Mouse (Mus musculus) thymus, adult 2 months (tissue): Measurements from ENCODE around the gene Enkur. TPM values are rescaled to one million over a fixed set of nuclear protein-coding genes. Genes with fewer than 3 reads are reported as not detected.

Source experiments
- DNase-seq: peaks from one replicate; pipeline ENCODE4 v3.0.0; 2021
- H3K27ac ChIP-seq: fragments of 200-500 bp; 2 replicates; pipeline ENCODE4 v1.5.1; 2012; ENCODE audit warnings: low read length, control low read depth; ENCODE audit not compliant: control insufficient read depth, insufficient read depth
- H3K27me3 ChIP-seq: fragments of 200-500 bp; 2 replicates; pipeline ENCODE4 v1.6.1; 2012; ENCODE audit warnings: mild to moderate bottlenecking, low read length, moderate library complexity, mixed read lengths; ENCODE audit not compliant: control insufficient read depth, insufficient read depth
- H3K36me3 ChIP-seq: fragments of 200-500 bp; 2 replicates; pipeline ENCODE4 v1.6.1; 2012; ENCODE audit warnings: mild to moderate bottlenecking, low read length, moderate library complexity; ENCODE audit not compliant: control insufficient read depth, insufficient read depth
- H3K4me1 ChIP-seq: fragments of 200-500 bp; replicated peaks from 2 replicates; pipeline ENCODE4 v1.6.1; 2012; ENCODE audit warnings: low read length; ENCODE audit not compliant: control insufficient read depth, insufficient read depth
- H3K4me3 ChIP-seq: fragments of 200-500 bp; 2 replicates; pipeline ENCODE4 v1.5.1; 2012; ENCODE audit warnings: mild to moderate bottlenecking, low read length, control low read depth, moderate library complexity; ENCODE audit not compliant: control insufficient read depth, insufficient read depth
- CTCF ChIP-seq: fragments of 200-500 bp; IDR thresholded peaks from 2 replicates; pipeline ENCODE4 v1.5.1; 2012; ENCODE audit warnings: mild to moderate bottlenecking, control low read depth, low read length, moderate library complexity, borderline replicate concordance; ENCODE audit not compliant: control insufficient read depth, poor library complexity, insufficient read depth; ENCODE audit errors: extremely low read depth
- POLR2A ChIP-seq: fragments of 200-500 bp; IDR thresholded peaks from 2 replicates; pipeline ENCODE4 v1.6.1; 2012; ENCODE audit warnings: mild to moderate bottlenecking, low read length, control low read depth, moderate library complexity; ENCODE audit not compliant: control insufficient read depth, poor library complexity, insufficient read depth; ENCODE audit errors: extremely low read depth
- WGBS: fragments of 180-500 bp; shearing (Covaris S2); methylation state at CpG from one replicate; pipeline ENCODE4 v1.1.7; 2018; 5-methylcytosine and 5-hydroxymethylcytosine counted together
- polyA plus RNA-seq: library from polyadenylated mRNA; depleted of rRNA; stranded (reverse); fragments of >200 nt; gene quantifications from 2 replicates; pipeline ENCODE4 v1.2.3, GENCODE M21; 2012

Enkur gene
- polyA plus RNA-seq, 1 experiment: not detected

- H3K4me1 ChIP-seq: no peaks in the 10 kb centered on the region
- H3K36me3 ChIP-seq: no peaks in the 10 kb centered on the region
- no peak for DNase-seq
- H3K4me3 ChIP-seq: no peak overlapping the region
- no peak for TF ChIP-seq CTCF
- no peak for TF ChIP-seq POLR2A
- WGBS: 70% methylated on average over 5 of the region's 5 CpGs
- no peaks in the 10 kb centered on the region for H3K27me3 ChIP-seq
- no peak overlapping the region for H3K27ac ChIP-seq
Observed at GRCm38 (mm10) chr2:21236846-21237245, 31.7 kb upstream of the Enkur start.

- H3K36me3 ChIP-seq: no peaks in the 10 kb centered on the region
- DNase-seq: no peak
- 65% methylated on average over 4 of the region's 4 CpGs for WGBS
- no peak for TF ChIP-seq POLR2A
- TF ChIP-seq CTCF: no peak
- no peaks in the 10 kb centered on the region for H3K4me1 ChIP-seq
- H3K27ac ChIP-seq: no peak overlapping the region
- no peak overlapping the region for H3K4me3 ChIP-seq
- no peaks in the 10 kb centered on the region for H3K27me3 ChIP-seq
Observed at GRCm38 (mm10) chr2:21235844-21236386, 30.8 kb upstream of the Enkur start.

- WGBS: 82% methylated on average over 9 of the region's 9 CpGs
- TF ChIP-seq CTCF (no peak), POLR2A (no peak)
- no peaks in the 10 kb centered on the region for H3K36me3 ChIP-seq
- no peaks in the 10 kb centered on the region for H3K27me3 ChIP-seq
- H3K27ac ChIP-seq: no peak overlapping the region
- DNase-seq: no peak
- no peak overlapping the region for H3K4me3 ChIP-seq
- H3K4me1 ChIP-seq: no peaks in the 10 kb centered on the region
Observed at GRCm38 (mm10) chr2:21234871-21235648, 29.9 kb upstream of the Enkur start.

GRCm38 (mm10) chr2:21231147-21231546 lies 26.0 kb upstream of the Enkur start:
- no peak for TF ChIP-seq POLR2A
- no peak for TF ChIP-seq CTCF

GRCm38 (mm10) chr2:21230276-21230675 lies 25.1 kb upstream of the Enkur start:
- TF ChIP-seq CTCF (no peak), POLR2A (no peak)
- Histone ChIP-seq H3K4me1 (no peaks in the 10 kb centered on the region), H3K27me3 (no peaks in the 10 kb centered on the region), H3K4me3 (no peak overlapping the region), H3K27ac (no peak overlapping the region), H3K36me3 (no peaks in the 10 kb centered on the region)
- WGBS: 18% methylated on average over 2 of the region's 2 CpGs
- DNase-seq: no peak

More at GRCm38 (mm10) chr2:21231147-21231546, 26.0 kb upstream of the Enkur start:
- Histone ChIP-seq H3K36me3 (no peaks in the 10 kb centered on the region), H3K4me3 (no peak overlapping the region), H3K4me1 (no peaks in the 10 kb centered on the region), H3K27me3 (no peaks in the 10 kb centered on the region), H3K27ac (no peak overlapping the region)
- WGBS: 97% methylated on average over 3 of the region's 3 CpGs
- no peak for DNase-seq

- H3K27ac ChIP-seq: peak overlapping the region; percentile 68
- H3K27me3 ChIP-seq: no peaks in the 10 kb centered on the region
- peak; percentile 14 for DNase-seq
- TF ChIP-seq CTCF: no peak
- TF ChIP-seq POLR2A: no peak
- 47% methylated on average over 9 of the region's 9 CpGs for WGBS
- peaks cover 16% of the 10 kb centered on the region for H3K4me1 ChIP-seq
- H3K36me3 ChIP-seq: no peaks in the 10 kb centered on the region
- no peak overlapping the region for H3K4me3 ChIP-seq
Observed at GRCm38 (mm10) chr2:21222453-21223384, 17.6 kb upstream of the Enkur start.
